Mouse (Mus musculus): ENCODE results near the gene Gm11027. TPM values are rescaled to one million over a fixed set of nuclear protein-coding genes. Genes with fewer than 3 reads are reported as not detected.

The Gm11027 gene
- polyA plus RNA-seq, 1 experiment from 2014 or later: not detected

DNA sequence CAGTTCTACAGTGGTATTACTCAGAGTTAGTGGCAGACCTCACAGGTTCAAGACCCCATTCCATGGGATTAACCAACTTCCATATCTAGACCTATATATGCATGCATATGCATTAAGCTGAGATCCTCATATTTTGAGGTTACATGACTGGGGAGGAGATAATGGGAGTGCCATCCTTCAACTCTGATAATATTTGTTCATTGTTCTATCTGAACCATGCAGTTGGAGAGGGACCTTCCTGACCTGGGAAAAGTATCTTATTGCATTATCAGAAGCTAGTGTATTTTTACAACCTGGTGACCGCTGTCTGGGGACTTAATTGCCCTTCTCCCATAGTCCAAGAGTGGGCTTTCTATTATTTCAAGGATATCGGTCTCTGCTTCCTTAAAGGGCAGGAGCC, 33.4 kb downstream of the Gm11027 start:
- Histone ChIP-seq H3K36me3 (no peaks in the 10 kb centered on the region), H3K9me3 (no peaks in the 10 kb centered on the region), H3K4me3 (no peak overlapping the region), H3K9ac (no peak overlapping the region), H3K27ac (no peak overlapping the region), H3K4me1 (no peaks in the 10 kb centered on the region), H3K27me3 (no peaks in the 10 kb centered on the region), H3K4me2 (replicated peaks) (no peak overlapping the region)
- no peak for ATAC-seq (ENCODE audit: insufficient number of reproducible peaks, insufficient read depth, low FRiP score, low TSS enrichment)
- 73% methylated on average over 2 of the region's 2 CpGs for WGBS

DNA sequence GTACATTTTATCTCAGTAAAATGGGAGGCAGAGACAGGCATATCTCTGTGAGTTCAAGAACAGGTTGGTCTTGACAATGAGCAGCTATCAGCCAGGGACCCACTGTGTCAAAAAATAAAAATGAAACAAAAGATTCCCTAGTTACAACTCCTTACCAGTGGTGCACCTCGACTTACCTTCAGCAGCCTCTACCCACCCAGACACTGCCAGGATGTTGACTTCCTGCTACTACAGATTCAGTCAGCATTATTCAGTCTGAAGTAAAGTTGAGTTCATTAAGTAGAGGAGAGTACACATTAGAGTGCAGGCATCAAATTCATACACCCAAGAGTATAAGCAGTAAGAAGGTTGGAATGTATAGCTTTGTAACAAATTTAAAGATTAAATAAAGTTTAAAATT, 38.6 kb downstream of the Gm11027 start:
- Histone ChIP-seq H3K4me2 (replicated peaks) (no peak overlapping the region), H3K4me3 (no peak overlapping the region), H3K9ac (no peak overlapping the region), H3K36me3 (no peaks in the 10 kb centered on the region), H3K4me1 (no peaks in the 10 kb centered on the region), H3K27ac (no peak overlapping the region), H3K9me3 (no peaks in the 10 kb centered on the region), H3K27me3 (no peaks in the 10 kb centered on the region)
- 86% methylated on average over 1 of the region's 1 CpGs for whole genome bisulfite sequencing
- ATAC-seq (ENCODE audit: insufficient number of reproducible peaks, insufficient read depth, low FRiP score, low TSS enrichment): no peak

DNA sequence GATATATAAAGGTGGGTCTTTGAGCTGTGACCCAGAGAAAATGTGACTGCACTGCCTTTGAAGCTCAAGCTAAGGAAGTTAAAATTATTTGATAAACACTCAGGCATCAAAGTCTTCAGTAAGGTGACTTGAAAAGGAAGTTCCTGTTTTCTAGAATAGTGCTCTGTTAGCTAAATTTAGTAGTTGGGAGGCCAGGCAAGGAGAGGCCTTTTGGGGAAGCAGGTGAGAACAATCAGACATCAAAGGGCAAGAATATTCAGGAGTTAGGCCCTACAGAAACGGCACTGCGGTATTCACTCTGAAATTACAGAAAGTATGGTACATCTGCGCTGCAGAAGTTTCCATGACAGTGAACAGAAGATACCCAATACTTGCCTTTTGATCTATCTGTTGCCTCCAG, 40.3 kb downstream of the Gm11027 start:
- Histone ChIP-seq H3K9me3 (no peaks in the 10 kb centered on the region), H3K4me3 (no peak overlapping the region), H3K27me3 (no peaks in the 10 kb centered on the region), H3K27ac (no peak overlapping the region), H3K4me2 (replicated peaks) (no peak overlapping the region), H3K9ac (no peak overlapping the region), H3K4me1 (no peaks in the 10 kb centered on the region), H3K36me3 (no peaks in the 10 kb centered on the region)
- 76% methylated on average over 3 of the region's 3 CpGs for WGBS
- ATAC-seq (ENCODE audit: insufficient number of reproducible peaks, insufficient read depth, low FRiP score, low TSS enrichment): no peak

DNA sequence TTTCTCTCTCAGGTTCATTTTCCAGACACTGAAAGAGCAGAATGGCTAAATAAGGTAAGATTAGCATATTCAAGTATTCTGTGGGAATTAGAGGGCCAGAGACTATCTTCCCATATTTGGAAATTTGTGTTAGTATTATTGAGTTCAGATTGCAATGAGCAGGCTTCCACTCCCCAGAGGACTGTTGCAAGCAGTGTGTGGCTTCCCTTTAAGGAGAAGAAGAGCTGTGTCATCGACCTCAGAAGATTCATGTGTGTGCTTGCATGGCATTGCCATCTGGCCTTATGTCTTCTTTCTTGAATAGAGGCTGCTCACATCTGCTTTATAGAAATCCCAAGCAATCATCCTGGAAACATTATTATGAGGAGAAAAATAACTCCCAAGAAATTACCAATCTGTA, 42.6 kb downstream of the Gm11027 start:
- 71% methylated on average over 1 of the region's 1 CpGs for WGBS
- H3K4me3 ChIP-seq: no peak overlapping the region
- H3K4me2 ChIP-seq (replicated peaks): no peak overlapping the region
- H3K9me3 ChIP-seq: no peaks in the 10 kb centered on the region
- no peak overlapping the region for H3K9ac ChIP-seq
- no peaks in the 10 kb centered on the region for H3K36me3 ChIP-seq
- H3K4me1 ChIP-seq: no peaks in the 10 kb centered on the region
- H3K27ac ChIP-seq: no peak overlapping the region
- no peaks in the 10 kb centered on the region for H3K27me3 ChIP-seq
- no peak for ATAC-seq (ENCODE audit: insufficient number of reproducible peaks, insufficient read depth, low FRiP score, low TSS enrichment)

Small RNA genes within 50 kb of the gene (microRNA-seq; reads per million reads assigned to microRNA genes)
- gene Gm23190: not detected

Other genes with a start within 250 kb of the Gm11027 start
- 61.1 and 62.5 TPM in 2 replicates for gene Zfp386, start 227.7 kb upstream of the Gm11027 start, polyA plus RNA-seq (2016; fragmentation: Nextera tagmentation; extraction: Ambion mirVana)
- 2.1 and 2.2 TPM in 2 replicates for gene Vipr2, start 197.7 kb upstream of the Gm11027 start, polyA plus RNA-seq (2016; fragmentation: Nextera tagmentation; extraction: Ambion mirVana)
- 27.3 and 30.5 TPM in 2 replicates for gene Wdr60, start 12.4 kb upstream of the Gm11027 start, polyA plus RNA-seq (2016; fragmentation: Nextera tagmentation; extraction: Ambion mirVana)
- 21.3 and 22.3 TPM in 2 replicates for gene Esyt2, start 5.8 kb downstream of the Gm11027 start, polyA plus RNA-seq (2016; fragmentation: Nextera tagmentation; extraction: Ambion mirVana)
- 45.6 and 49.1 TPM in 2 replicates for gene Ncapg2, start 130.0 kb downstream of the Gm11027 start, polyA plus RNA-seq (2016; fragmentation: Nextera tagmentation; extraction: Ambion mirVana)
- 0.66 and 0.90 TPM in 2 replicates for gene Ptprn2, start 210.3 kb downstream of the Gm11027 start, polyA plus RNA-seq (2016; fragmentation: Nextera tagmentation; extraction: Ambion mirVana)

All from embryonic facial prominence, embryonic 12.5 days (tissue).